Mouse (Mus musculus): ENCODE data around the gene Fam196b.

DNA sequence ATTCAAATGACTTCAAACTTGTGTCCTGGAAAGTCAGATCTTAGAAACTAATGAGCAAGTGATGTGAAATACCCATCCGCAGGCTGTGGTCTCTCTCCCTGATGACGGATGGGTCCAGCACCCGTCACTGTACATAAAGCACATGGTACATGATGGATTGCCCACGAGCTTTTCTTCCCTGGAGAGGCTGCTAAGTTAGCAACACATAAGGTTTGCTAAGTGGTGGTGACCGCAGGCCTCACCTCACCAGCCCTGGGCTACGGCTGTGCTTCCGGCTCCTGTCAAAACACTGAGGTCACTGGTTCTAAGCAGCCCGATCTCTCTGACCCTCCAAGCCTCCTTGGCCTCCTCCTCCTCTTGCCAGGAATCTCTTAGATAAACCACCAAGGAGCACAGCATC, 91.7 kb downstream of the Fam196b start:
- no peak for TF ChIP-seq CTCF (IDR thresholded peaks at IDR 0.05; ENCODE audit: control insufficient read depth, insufficient read depth, low read length)
- no peak for TF ChIP-seq POLR2A (IDR thresholded peaks at IDR 0.05; ENCODE audit: borderline replicate concordance, control insufficient read depth, low read depth, low read length)
